Mouse (Mus musculus): ENCODE data around the gene Cox19. TPM values are rescaled to one million over a fixed set of nuclear protein-coding genes. Genes with fewer than 3 reads are reported as not detected.
A peak's percentile ranks its signal among the peaks of the same experiment; 100 is the strongest.
"Not testable (repeated sequence)": the region's sequence is repeated elsewhere in the genome, so short reads cannot be mapped to it uniquely, and the experiment has no call there.

The Cox19 gene
- total RNA-seq, 2 experiments from 2014 or later = 74.4 to 86.5 TPM

GRCm38 (mm10) chr5:139364260-139364910 lies 13.2 kb upstream of the Cox19 start:
- peak; percentile 81 for DNase-seq

- peak; percentile 11 for DNase-seq
Observed at GRCm38 (mm10) chr5:139363858-139364257, 12.6 kb upstream of the Cox19 start.

GRCm38 (mm10) chr5:139359244-139359643 lies 8.0 kb upstream of the Cox19 start:
- DNase-seq = no peak

DNA sequence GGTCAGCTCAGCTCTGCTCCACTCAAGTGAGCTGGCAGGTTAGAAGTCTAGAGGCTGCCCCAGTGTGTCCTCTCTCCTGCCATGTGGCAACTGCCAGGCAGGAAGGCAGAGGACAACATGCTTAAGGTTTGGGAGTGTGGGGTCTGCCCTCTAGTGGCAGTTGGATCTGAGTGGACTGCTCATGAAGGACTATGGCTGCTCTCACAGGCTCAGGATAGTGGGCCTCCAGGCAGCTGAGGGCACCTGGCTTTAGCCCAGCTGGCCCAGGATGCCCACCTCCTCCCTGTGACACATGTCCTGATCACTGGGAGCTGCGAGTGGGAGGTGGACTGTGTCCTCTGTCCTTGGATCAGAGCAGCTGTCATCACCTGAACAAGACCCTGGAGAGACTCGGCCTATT lies 7.4 kb upstream of the Cox19 start:
- DNase-seq = no peak

DNA sequence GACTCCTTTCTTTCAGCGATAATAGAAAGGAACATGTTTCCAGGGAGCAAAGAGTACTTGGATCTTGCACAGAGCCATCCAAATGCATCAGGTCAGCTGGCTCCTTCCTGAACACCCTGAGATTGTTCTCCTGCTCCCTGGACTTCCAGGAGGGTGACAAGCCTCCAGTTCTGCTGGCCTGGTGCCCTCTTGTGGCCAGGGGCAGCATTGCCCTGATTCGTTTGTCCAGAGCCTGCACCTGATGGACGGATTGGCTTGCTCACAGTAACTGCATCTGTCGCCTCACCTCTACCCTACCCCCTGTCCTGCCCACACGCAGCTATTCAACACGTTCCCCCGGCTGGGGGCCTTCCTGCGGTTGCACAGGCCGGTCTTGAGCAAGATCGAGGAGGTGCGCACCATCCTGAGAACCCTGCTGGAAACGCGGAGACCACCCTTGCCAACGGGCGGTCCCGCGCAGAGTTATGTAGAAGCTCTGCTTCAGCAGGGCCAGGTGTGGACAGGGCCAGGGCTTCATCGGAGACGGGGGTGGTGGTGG lies 4.1 kb upstream of the Cox19 start:
- DNase-seq = peak; percentile 67

DNA sequence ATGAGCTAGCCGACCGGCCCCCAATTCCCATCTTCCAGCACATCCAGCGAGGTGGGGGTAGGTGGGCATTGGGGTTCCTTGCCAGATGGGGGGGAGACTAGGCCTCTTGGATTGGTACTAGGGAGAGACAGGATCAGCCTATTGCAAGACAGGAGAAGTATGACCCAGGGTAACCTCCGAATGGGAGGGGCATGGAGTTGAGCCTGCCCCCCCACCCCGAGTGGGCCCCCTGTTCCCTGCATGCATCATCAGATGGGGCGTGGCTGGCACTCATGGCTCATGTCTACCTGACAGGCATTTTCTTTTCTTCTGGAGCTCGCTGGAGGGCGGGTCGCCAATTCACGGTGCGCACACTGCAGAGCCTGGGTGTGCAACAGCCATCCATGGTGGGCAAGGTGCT lies 2.7 kb upstream of the Cox19 start:
- no peak for DNase-seq

DNA sequence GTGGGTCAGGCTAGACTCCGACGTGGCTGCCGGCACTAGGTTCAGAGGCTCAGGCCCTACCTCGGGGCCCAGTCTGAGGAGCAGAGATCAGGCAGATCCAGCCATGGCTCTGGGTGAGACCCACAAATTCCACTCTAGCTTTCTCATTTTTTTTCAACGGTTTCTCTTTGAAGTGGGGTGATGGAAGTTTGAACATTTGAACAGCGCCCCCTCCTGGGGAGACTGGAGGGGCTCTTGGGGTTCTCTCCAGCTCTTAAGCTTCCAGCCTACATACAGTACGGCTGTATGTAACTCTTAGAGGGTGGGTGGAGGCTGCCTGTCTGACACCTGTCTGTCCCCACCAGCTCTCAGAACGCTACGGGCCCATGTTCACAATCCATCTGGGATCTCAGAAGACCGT lies 2.3 kb upstream of the Cox19 start:
- no peak for DNase-seq

GRCm38 (mm10) chr5:139352317-139352716 lies 1.1 kb upstream of the Cox19 start, which contains the start of gene Cyp2w1:
TSS of gene Cyp2w1 (plus strand) at chr5:139352617.
- no peak for DNase-seq

GRCm38 (mm10) chr5:139351628-139352027 lies 410 bp upstream of the Cox19 start:
- no peak for DNase-seq

- no peak for DNase-seq
Observed at GRCm38 (mm10) chr5:139349713-139350112, 1.5 kb downstream of the Cox19 start.

GRCm38 (mm10) chr5:139347225-139347624 lies 4.0 kb downstream of the Cox19 start:
- DNase-seq = no peak

GRCm38 (mm10) chr5:139345364-139345714 lies 5.9 kb downstream of the Cox19 start:
- no peak for DNase-seq

DNA sequence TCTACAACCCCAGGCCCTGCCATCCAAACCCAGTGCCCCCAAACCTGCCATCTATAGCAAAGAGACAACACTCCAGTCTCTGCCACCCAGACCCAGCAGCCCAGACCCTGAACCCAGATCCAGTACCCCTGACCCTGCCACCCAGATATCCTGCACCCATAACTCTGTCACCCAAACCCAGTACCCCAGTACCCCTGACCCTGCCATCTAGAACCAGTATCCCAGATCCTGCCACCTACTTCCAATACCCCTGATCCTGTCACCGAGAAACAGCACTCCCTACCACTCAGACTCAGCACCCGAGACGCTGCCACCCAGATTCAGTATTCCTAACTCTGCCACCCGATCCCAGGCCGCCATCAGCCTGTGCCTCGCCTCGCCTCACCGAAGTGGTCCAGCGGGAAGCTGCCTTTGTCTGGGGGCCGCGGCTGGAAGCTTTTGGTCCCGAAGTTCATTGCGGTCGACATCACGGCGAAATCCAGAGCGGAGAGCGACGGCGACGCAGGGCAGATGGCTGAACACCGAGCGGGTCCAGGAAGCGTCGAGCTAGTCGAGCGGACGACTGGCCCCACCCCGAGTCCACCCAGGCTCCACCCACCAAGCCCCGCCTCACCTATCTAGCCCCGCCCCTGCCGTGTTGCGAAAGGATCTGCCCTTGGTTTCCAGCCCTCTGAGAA lies 6.4 kb downstream of the Cox19 start:
- peak; percentile 93 for DNase-seq

- peak; percentile 64 for DNase-seq
Observed at GRCm38 (mm10) chr5:139344021-139344686, 7.1 kb downstream of the Cox19 start.

DNA sequence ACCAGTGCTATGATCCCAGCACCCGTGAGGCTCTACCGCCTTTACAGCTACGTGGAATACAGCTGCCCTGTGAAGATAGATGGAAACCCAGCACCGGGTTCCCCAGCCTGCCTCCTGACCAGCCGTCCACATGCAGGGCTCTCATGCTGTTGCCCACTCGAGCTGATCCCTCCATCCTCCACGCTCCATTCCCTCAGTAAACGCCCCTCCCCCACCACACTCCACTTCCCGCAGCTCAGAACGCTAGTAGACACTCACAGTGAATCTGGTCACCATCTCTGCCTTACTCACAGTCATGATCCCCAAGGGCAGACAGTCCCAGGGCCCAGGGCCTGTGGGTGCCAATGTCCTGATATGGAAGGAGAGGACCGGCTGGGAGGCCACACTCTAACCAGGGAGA lies 12.3 kb downstream of the Cox19 start:
- no peak for DNase-seq

- no peak for DNase-seq
Observed at GRCm38 (mm10) chr5:139338403-139338802, 12.8 kb downstream of the Cox19 start.

DNA sequence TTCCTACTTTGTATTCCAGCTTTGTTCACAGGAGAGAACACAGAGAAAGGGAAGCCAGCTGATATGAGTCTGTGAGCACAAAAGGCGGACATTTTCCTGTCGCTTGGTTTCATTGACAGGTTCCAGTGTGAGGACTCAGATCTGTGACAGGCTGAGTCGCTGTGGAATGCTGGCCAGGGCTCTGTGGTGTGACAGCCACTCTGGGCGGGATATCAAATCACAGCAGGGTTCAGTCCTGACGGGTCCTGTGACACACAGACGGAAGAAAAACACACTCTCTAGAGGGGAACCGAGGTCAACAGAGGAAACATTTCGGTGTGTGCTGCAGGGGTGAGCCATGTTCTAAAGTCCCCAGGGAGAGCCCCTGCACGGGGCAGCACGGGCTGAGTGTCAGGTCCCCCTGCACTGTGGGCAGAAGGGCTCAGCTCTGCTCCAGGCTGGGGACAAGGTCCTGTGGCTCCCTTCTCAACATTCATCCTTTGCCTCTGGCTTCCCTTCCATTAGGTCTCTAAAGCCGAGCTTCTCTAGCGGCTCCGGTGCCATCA lies 13.3 kb downstream of the Cox19 start:
- DNase-seq = no peak

DNA sequence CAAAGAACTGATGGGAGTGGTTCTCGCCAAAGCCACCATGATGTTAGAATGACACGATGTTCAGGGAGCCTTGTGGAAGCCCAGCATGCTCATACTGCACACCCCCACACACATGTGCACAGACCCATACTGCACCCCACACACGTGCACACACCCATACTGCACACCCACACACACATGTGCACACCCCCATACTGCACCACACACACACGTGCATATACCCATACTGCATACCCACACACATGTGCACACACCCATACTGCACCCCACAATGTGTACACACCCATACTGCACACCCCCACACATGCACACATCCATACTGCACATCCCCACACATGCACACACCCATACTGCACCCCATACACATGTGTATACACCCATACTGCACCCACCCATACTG lies 15.6 kb downstream of the Cox19 start:
- DNase-seq = no peak

DNA sequence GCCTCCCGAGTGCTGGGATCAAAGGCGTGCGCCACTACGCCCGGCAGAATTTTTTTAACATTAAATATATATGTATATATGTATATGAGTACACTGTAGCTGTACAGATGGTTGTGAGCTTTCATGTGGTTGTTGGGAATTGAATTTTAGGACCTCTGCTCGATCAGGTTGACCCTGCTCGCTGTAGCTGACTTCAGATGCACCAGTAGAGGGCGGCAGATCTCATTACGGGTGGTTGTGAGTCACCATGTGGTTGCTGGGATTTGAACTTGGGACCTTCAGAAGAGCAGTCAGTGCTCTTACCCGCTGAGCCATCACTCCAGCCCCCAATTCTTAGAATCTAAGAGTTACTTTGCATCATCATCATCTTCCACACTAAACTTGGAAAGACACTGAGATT lies 16.8 kb downstream of the Cox19 start:
- DNase-seq = not testable (repeated sequence)

GRCm38 (mm10) chr5:139333301-139334013 lies 17.8 kb downstream of the Cox19 start:
- DNase-seq = no peak

DNA sequence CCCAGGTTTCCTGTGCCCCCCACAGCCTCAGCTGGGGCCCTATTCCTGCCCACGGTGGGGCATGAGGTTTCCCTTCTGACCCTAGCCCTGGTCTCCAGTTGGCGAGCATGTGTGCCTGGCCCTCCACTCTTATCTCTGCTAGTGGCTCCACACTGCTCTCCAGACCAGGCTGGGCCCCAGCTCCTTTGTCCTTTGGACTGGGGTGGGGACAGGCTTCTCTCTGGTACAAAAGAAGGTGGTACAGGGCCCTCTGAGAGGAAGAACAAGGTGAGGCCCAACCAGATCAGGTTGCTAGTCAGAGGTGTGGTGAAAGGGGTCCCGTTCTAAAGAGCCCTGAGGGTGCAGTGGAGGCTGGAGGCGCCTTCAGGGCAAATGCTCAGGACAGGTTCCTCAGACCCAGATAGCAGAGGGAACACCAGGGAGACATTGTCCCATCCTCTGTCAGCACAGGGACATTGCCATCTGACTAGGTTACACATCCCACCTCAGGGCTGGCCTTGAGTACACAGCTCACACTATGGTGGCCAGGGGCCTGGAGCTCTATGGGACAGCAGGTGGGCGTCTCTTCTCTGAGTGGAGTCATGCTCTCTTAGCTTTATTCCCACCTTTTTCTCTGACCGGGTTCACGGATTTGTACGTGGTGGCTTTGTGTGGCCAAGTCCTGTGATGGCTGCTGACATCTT lies 18.5 kb downstream of the Cox19 start:
- DNase-seq = no peak

DNA sequence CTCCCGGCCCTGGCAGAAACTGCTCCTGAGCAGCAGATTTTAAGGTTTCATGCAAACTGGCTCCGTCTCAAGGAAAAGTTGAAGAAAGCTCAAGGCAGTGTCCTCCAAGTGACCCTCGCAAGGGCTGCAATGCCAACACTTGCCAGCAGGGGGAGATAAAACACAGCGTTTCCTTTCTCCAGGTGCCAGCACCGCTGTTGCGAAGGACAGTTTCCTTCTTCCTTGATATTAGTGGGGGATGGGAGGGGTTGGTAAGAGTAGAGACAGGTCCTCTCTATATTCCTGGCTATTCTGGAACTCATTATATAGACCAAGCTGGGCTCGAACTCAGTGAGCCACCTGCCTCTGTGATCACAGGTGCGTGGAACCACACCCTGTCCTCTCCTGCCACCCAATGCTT lies 19.5 kb downstream of the Cox19 start:
- DNase-seq = peak; percentile 62
